Mouse (Mus musculus): ENCODE data around the gene Cbx1.
"Not testable (repeated sequence)": the region's sequence is repeated elsewhere in the genome, so short reads cannot be mapped to it uniquely, and the experiment has no call there.

Gene Cbx1

DNA sequence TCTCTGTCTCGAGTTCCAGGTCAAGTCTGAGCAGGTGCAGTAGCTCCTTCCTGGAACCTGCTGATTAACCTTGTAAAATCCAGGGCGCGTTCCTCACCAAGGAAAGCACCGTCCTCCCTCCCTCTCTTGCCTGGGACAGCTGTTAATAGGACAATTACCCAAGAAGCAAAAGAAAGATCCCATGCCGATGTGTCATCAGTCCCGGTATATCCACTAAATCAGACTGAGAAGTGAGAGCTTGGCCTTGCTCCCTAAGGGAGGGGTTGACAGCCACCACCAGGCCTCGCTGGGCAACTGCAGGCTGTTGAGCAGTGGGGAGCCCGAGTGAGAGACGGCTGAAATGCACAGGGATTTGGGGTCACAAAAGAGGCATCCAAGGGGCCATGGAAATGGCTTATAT is 48.4 kb downstream of the Cbx1 start:
- no peak for DNase-seq (ENCODE audit: low read depth, low spot score)

DNA sequence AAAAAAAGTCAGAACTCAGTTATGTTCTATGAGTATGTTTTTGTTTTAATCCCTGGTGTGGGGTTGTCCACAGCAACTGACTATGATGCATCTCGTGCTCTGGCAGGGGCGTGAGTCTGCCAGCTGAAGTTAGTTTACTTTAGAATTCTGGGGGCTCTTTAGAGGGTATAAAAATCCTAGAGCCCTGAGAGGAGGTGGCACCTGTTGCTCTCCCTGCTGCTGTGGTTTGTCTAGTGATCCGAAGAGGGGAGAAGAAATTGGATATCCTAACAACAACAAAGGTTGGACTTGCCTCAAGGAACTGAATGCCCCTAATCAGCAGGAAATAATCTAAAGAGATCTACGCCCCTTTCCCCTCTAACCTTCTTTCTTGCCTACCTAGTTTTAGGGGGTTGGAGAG is 49.4 kb downstream of the Cbx1 start:
- no peak for DNase-seq (ENCODE audit: low read depth, low spot score)

DNA sequence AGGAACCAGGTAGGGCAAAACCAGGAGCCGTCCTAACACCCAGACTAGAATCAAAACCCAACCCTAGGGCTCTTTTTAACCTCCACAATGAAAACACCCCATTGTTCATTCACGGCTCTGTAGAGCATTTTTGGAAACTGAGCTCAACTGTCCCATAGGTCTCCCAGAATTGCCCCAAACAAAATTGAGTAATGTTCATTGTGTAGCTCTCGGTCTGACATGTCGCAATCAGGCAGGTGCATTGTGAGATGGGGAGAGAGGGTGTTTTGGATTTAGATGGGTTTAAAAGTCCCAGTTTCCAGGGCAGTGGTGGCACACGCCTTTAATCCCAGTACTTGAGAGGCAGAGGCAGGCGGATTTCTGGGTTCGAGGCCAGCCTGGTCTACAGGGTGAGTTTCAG is 50.5 kb downstream of the Cbx1 start:
- DNase-seq (ENCODE audit: low read depth, low spot score), result no peak

DNA sequence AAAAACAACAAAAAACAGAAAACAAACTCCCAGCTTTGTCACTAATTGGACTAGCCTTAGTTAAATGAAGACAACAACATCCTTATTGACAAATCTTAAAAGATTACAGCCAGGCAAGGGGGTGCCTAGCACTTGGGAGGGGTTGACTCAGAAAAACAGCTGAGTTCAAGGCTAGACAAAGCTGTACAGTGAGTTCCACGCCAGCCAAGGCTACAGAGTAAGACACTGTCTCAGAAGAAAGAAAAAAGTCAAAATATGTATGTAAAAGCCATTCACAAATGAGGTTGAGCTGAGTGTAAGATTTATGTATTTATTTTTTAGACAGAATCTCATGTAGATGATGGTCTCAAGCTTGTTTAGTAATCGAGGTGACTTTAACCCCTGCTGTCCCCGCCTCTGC is 51.0 kb downstream of the Cbx1 start:
- DNase-seq (ENCODE audit: low read depth, low spot score), result no peak

DNA sequence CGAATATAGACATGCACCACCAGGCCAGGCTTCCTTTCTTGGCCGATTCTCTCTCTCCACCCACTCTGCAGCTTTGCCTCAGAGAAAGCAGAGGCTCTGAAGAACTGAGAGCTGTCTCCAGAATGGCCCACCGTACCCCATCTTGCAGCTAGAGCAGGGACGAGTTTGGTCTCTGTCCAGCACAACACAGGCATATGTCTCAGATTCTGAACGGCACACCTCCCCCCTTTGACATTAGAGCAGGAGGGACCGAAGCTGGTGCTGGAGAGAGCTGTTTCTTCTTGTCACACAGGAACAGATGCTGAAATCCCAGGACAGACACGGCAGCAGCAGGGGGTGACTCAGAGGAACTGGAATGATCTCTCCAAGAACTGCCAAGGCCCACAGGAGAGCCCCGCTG is 51.4 kb downstream of the Cbx1 start:
- DNase-seq (ENCODE audit: low read depth, low spot score), result no peak

DNA sequence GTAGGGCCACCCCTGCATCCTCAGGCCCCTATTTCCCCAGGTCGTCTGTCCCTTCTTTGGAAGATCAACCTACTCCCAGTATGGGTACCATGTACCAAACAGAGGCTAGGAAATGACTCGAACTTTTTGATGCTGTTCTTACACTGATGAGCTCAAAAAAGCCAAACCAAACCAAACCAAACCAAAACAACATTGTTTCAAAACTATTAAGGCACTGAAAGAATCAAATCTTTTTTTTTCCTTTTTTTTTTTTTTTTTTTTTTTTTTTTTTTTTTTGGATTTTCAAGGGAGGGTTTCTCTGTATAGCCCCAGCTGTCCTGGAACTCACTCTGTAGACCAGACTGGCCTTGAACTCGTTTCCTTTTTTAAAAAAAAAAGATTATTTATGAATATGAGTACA is 54.7 kb downstream of the Cbx1 start:
- DNase-seq (ENCODE audit: low read depth, low spot score), result no peak

DNA sequence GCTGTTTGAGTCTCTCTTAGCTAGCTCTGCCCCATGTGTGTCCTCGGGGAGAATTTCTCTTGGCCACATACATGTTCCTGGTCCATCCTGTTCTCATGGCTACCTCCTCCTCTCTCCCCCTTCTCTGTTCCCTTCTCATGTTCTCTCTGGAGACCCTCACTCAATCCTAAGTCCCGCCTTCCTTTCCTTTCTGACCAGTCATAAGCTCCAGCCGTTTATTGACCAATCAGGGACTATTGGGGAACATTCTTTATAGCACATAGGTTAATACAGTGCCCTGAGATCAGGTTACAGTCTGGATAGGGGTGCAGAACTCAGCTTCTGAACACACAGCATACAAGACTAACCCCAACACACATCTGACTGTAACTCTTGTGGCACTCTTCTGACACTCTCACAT is 58.3 kb downstream of the Cbx1 start:
- DNase-seq (ENCODE audit: low read depth, low spot score), result no peak

DNA sequence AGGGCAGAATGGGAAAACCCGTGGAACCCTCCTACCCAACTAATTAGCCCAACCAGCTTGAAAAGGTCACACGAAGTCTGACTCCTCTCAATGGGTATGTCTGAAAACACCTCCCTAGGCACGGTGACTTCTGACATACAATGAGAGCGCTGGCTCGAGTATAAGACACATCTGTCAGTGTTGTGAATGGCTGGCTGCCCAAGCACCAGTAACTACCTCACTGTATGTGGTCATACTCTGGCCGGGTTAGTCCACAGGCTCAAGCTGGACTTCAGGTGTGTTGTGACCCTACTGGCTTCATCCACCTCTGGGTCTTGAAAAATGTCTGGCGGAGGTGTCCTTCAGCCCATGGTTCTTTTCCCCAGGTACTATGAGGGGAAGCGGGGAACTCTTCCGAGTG is 59.8 kb downstream of the Cbx1 start:
- DNase-seq (ENCODE audit: low read depth, low spot score), result no peak

DNA sequence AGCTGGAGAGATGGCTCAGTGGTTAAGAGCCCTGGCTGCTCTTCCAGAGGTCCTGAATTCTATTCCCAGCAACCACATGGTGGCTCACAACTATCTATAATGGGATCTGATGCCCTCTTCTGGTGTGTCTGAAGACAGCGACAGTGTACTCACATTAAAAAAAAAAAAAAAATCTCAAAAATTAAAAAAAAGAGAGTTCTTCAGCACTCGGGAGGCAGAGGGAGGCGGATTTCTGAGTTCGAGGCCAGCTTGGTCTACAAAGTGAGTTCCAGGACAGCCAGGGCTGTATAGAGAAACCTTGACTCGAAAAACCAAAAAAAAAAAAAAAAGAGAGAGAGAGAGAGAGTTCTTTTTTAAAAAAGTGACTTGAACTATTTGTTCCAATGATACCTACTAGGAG is 60.2 kb downstream of the Cbx1 start:
- not testable (repeated sequence) for DNase-seq (ENCODE audit: low read depth, low spot score)

DNA sequence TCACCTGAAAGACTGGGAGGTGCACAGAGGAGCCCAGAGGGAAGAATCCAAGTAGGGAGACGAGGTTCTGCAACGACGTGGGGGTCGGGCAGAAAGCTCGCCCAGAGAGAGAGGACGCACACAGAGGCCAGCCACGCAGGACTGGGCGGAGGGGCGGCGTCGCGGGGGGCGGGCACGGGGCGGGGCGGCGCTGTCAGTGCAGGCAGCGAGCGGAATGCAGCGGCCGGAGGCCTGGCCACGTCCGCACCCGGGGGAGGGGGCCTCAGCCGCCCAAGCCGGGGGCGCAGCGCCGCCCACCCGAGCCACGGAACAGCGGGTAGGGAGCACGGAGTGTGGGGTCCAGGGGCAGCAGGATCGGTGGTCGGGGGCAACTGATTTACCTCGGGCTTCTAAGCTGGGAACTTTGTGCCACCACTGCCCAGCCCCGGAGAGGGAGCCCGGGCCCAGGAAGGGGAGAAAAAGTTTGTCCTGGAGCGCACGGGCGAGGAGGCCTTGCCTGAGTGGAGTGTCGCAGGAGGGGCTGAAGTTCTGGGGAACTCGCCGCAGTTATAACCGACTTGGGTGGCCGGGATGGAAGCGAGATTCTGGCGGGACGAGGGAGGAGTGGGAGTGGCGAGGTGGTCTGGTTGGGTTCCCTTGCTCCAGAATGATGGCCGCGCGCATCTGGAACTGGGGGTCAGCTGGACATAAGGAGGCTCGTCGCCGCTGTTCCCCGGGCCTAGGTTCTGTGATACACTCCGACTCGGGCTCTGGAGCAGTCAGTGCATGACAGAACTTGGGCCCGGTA is 60.9 kb downstream of the Cbx1 start, which contains the start of gene Copz2:
Copz2 (plus strand) TSS at position 190 of the 787 bp plus-strand sequence.
- no peak for DNase-seq (ENCODE audit: low read depth, low spot score)

DNA sequence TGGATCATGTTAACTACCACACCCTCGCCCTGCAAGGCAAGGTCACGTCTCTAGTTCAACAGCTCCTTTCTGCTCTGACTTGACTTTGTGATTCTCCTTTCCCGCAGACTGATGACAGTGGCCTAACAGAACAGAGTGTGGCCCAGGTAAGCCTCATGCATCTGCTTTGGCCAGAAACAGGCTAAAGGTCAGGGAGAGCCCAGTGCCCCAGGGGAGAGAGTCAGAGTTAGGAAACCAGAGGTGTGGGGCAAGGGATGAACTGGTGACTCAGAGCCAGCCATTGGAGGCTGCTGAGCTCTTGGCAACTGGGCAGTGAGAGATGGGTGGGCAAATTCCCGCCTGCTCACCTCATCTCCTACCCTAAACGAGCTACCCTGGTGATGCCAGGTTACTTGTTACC is 68.5 kb downstream of the Cbx1 start:
- no peak for DNase-seq (ENCODE audit: low read depth, low spot score)

Measured in retina, postnatal 7 days (tissue).